Mouse (Mus musculus) ES-E14 (cell line): ENCODE measurements around the gene Hist1h2bj.
A peak's percentile ranks its signal among the peaks of the same experiment; 100 is the strongest.

ENCODE experiments used
- CHD2 ChIP-seq: IDR thresholded peaks from 2 replicates; pipeline ENCODE4 v1.6.1; 2014; ENCODE audit warnings: mild to moderate bottlenecking, low read depth, low read length, inconsistent platforms
- HCFC1 ChIP-seq: IDR thresholded peaks from 2 replicates; pipeline ENCODE4 v1.6.1; 2012; ENCODE audit warnings: low read length, inconsistent platforms, borderline replicate concordance; ENCODE audit not compliant: insufficient read depth
- MAFK ChIP-seq: IDR thresholded peaks from 2 replicates; pipeline ENCODE4 v1.6.1; 2014; ENCODE audit warnings: mild to moderate bottlenecking, low read depth, low read length, inconsistent platforms; ENCODE audit not compliant: insufficient read depth
- ZC3H11A ChIP-seq: IDR thresholded peaks from 2 replicates; pipeline ENCODE4 v1.6.1; 2012; ENCODE audit warnings: low read depth, mild to moderate bottlenecking, inconsistent platforms, low read length, borderline replicate concordance
- ZNF384 ChIP-seq: IDR thresholded peaks from 2 replicates; pipeline ENCODE4 v1.6.1; 2012; ENCODE audit warnings: low read depth, low read length, inconsistent platforms

DNA sequence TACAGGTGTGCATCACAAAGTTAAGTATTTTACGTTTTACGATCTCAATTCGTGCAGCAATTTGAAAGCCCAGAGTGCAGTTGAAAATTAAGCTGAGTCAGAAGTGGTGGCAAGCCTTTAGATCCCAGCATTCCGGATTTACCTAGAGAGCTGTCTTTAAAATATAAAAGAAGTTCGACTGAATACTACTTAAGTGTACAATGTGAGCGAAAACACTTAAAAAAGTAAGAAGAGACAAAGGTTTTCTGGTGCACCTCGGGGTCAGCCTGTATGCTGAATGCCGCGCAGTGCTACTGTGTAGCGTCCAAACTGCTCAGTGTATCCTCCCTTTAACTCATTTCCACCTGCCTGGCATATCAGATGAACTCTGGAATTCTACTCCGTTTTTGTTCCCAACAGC, 21.4 kb upstream of the Hist1h2bj start:
- no peak for TF ChIP-seq HCFC1
- TF ChIP-seq CHD2 = no peak
- TF ChIP-seq ZNF384 = no peak
- TF ChIP-seq ZC3H11A = no peak
- peak; percentile 63; the same call in 1 of the 2 replicates for TF ChIP-seq MAFK
